Mouse (Mus musculus) forebrain, embryonic 15.5 days (tissue): ENCODE measurements around the gene Chtop. TPM values are rescaled to one million over a fixed set of nuclear protein-coding genes. Genes with fewer than 3 reads are reported as not detected.

Source experiments
- ATAC-seq: fragments of 200-750 bp; cut with Nextera tagmentation; replicated peaks from 2 replicates; pipeline ENCODE4 v1.8.0; 2017; ENCODE audit warnings: mild to moderate bottlenecking, moderate TSS enrichment, moderate library complexity
- H3K27ac ChIP-seq: fragments of 300-500 bp; sonication (generic); replicated peaks from 2 replicates; pipeline ENCODE4 v1.5.1; 2015; ENCODE audit warnings: mild to moderate bottlenecking, inconsistent platforms
- H3K27me3 ChIP-seq: fragments of 300-500 bp; sonication (generic); 2 replicates; pipeline ENCODE4 v1.6.1; 2015; ENCODE audit warnings: inconsistent platforms
- H3K36me3 ChIP-seq: fragments of 300-500 bp; sonication (generic); 2 replicates; pipeline ENCODE4 v1.6.1; 2015; ENCODE audit warnings: mild to moderate bottlenecking, inconsistent platforms
- H3K4me1 ChIP-seq: fragments of 300-500 bp; sonication (generic); 2 replicates; pipeline ENCODE4 v1.6.1; 2015; ENCODE audit warnings: inconsistent platforms
- H3K4me2 ChIP-seq: fragments of 300-500 bp; sonication (generic); replicated peaks from 2 replicates; pipeline ENCODE4 v1.6.1; 2015; ENCODE audit warnings: mild to moderate bottlenecking, inconsistent platforms
- H3K4me3 ChIP-seq: fragments of 300-500 bp; sonication (generic); 2 replicates; pipeline ENCODE4 v1.5.1; 2015; ENCODE audit warnings: mild to moderate bottlenecking, inconsistent platforms
- H3K9ac ChIP-seq: fragments of 300-500 bp; sonication (generic); replicated peaks from 2 replicates; pipeline ENCODE4 v1.6.1; 2015; ENCODE audit warnings: mild to moderate bottlenecking, inconsistent platforms
- H3K9me3 ChIP-seq: fragments of 300-500 bp; sonication (generic); 2 replicates; pipeline ENCODE4 v1.6.1; 2016; ENCODE audit warnings: inconsistent platforms
- WGBS: fragments of 180-500 bp; shearing (Covaris S2); methylation state at CpG from one replicate; pipeline ENCODE4 v1.1.7; 2015; ENCODE audit warnings: mixed read lengths; 5-methylcytosine and 5-hydroxymethylcytosine counted together
- polyA plus RNA-seq: library from polyadenylated mRNA; unstranded; fragments of >200 nt; fragmentation: Nextera tagmentation; extraction: Ambion mirVana; gene quantifications from 2 replicates; pipeline ENCODE4 v1.2.1, GENCODE M21; 2015

Chtop gene
- polyA plus RNA-seq, result 219 and 224 TPM in 2 replicates

DNA sequence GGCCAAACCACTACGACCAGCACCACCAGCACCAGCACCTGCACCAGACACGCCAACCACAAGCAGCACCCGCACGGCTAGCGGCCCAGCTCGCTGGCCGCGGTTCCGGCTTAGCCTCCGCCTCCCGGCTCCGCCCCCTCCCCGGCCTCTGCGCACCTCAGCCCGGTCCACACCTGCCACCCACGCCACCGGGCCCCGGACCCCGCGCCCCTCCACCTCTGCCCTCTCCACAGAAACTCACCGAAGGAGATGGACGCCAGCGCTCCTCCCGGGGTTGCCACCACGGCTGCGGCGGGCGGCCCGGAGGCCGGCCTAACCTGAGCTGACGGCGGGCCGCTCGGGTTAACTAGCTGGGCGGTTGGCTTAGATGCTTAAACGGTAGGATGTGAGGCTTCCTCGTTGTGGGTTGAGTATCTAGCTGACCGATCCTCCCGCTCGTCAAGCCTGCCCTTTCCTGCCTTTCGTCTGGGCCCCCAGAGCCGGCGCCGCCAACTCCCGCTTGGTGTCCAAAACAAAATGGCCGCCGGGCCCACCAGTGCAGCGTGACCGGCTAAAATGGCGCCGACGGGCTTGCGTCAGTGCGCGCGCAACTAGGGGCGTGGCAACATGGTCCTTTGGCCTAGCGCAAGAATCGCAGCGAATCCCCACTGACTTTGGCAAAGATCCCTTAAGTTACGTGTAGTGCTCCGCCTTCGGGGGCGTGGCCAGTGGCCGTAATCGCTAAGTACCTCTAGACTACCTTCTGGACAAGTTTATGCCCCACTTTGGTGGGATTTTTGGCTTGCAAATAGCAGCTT is at the start of gene Chtop:
TSS of gene Chtop (minus strand) at position 549 of the 797 bp plus-strand sequence.
- H3K4me2 ChIP-seq, result peak within 1 kb of the TSS; percentile 70
- no peaks in the 10 kb centered on the region for H3K9me3 ChIP-seq
- H3K4me3 ChIP-seq, result peak within 1 kb of the TSS; percentile 99
- ATAC-seq, result peak; percentile 93
- H3K36me3 ChIP-seq, result peaks cover 32% of the 10 kb centered on the region
- peak within 1 kb of the TSS; percentile 95 for H3K27ac ChIP-seq
- peak within 1 kb of the TSS; percentile 99 for H3K9ac ChIP-seq
- WGBS, result under 1% methylated on average over 65 of the region's 66 CpGs
- H3K4me1 ChIP-seq, result peaks cover 39% of the 10 kb centered on the region
- peaks cover 4% of the 10 kb centered on the region; the same call in 1 of the 2 replicates for H3K27me3 ChIP-seq

DNA sequence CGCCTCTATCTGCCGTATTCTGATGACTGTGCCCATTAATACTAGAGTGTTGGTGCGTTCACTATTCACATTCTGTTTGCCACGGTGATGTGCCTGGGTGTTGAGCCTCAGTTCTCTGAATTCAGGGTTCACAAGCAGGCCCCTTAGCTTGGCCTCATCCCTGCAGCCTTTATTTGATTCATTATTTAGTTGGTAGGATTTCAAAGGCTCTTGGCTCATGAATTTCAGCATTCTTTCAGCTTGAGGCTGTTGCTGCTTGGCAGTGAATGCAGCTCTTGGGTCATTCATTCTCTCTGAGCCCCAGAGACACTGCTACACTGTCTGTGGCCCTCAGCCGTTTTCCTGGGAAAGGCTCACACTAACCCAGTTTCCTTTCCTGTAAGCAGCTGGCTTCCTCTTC is 46.7 kb upstream of the Chtop start:
- H3K4me2 ChIP-seq, result no peak overlapping the region
- no peaks in the 10 kb centered on the region for H3K36me3 ChIP-seq
- 10% methylated on average over 5 of the region's 5 CpGs for WGBS
- H3K4me3 ChIP-seq, result no peak overlapping the region
- H3K27ac ChIP-seq, result no peak overlapping the region
- H3K27me3 ChIP-seq, result no peaks in the 10 kb centered on the region
- no peaks in the 10 kb centered on the region for H3K9me3 ChIP-seq
- peak; percentile 91 for ATAC-seq
- no peak overlapping the region for H3K9ac ChIP-seq
- peaks cover 4% of the 10 kb centered on the region; the same call in 1 of the 2 replicates for H3K4me1 ChIP-seq

DNA sequence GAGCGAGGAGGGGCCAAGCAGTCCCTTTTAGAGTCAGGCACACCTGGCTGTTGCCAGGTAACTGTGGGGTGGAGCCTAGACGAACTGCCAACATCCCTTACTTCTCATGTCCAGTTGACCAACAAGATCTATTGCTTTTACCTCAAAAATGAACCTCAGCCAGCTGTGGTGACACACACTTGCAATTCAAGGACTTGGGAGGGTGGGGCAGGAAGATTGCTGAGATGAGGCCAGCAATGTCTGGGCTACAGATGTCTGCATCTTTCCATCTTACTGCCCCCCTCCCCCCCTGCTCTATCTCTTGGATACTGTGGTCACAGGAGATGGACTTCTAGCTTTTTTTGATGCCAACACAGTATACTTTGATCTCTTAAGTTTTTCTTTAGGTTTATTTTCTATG is 42.9 kb upstream of the Chtop start:
- no peaks in the 10 kb centered on the region for H3K36me3 ChIP-seq
- H3K27ac ChIP-seq, result no peak overlapping the region
- no peak overlapping the region for H3K4me3 ChIP-seq
- no peaks in the 10 kb centered on the region for H3K9me3 ChIP-seq
- no peaks in the 10 kb centered on the region for H3K27me3 ChIP-seq
- H3K4me1 ChIP-seq, result peaks cover 4% of the 10 kb centered on the region; the same call in 1 of the 2 replicates
- WGBS, result 76% methylated on average over 2 of the region's 2 CpGs
- H3K4me2 ChIP-seq, result no peak overlapping the region
- no peak for ATAC-seq
- no peak overlapping the region for H3K9ac ChIP-seq

DNA sequence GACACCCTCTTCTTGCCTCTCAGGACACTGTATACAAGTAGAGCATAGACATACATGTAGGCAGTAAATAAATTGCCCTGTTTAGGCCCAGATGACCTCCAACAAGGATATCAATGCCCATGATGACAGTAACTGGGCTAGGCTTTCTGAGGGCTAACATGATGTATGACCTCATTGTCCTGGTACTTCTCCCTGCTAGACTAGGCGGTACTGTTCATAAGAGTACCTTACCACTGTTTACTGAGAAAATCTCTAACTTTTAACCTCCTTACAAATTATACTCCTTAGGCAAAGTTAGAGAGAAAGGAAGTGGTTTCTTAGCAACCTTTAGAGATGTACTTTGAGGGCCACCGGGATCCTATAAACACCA is 41.1 kb upstream of the Chtop start:
- Histone ChIP-seq H3K9ac (no peak overlapping the region), H3K36me3 (no peaks in the 10 kb centered on the region), H3K4me2 (no peak overlapping the region), H3K4me3 (no peak overlapping the region), H3K9me3 (no peaks in the 10 kb centered on the region), H3K27me3 (no peaks in the 10 kb centered on the region), H3K4me1 (no peaks in the 10 kb centered on the region), H3K27ac (no peak overlapping the region)
- WGBS, result 91% methylated on average over 2 of the region's 2 CpGs
- no peak for ATAC-seq

DNA sequence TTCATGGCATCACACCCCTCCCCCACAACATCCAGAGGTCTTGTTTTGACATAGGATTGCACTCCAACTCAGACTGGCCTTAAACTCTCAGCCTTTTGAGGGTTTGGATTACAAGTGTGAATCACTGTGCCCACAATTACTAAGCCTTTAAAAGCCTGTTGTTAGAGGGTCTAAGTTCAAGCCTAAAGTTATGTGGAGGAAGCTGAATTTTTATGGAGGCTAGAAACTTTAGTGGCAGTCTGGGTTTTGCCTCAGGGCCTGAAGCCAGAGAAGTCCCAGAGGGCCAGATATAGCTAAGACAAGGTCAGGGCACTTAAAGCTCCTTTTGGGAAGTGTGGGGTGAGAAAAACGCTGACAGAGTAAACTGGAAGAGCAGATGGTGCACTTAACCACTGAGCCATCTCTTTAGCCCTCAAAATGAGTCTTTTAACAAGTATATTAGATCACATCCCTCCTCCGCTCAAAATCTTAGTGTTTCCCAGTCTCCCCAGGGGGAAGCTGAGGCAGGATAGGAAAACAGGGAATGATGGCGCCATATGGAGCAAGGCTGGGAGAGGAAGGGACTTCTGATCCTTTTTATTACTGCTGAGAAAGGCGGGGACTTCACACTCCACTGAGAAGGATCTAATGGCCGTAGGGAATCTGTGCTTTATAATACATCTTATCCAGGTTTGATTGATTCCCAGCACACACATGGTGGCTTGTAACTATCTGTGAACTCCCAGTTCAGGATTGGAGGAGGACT is 40.5 kb upstream of the Chtop start:
- 77% methylated on average over 5 of the region's 5 CpGs for WGBS
- no peak for ATAC-seq
- Histone ChIP-seq H3K4me1 (no peaks in the 10 kb centered on the region), H3K27me3 (no peaks in the 10 kb centered on the region), H3K9me3 (no peaks in the 10 kb centered on the region), H3K36me3 (no peaks in the 10 kb centered on the region), H3K4me3 (no peak overlapping the region), H3K9ac (no peak overlapping the region), H3K27ac (no peak overlapping the region), H3K4me2 (no peak overlapping the region)

GRCm38 (mm10) chr3:90540904-90541303 is 31.6 kb upstream of the Chtop start:
- Histone ChIP-seq H3K9ac (no peak overlapping the region), H3K9me3 (no peaks in the 10 kb centered on the region), H3K4me2 (no peak overlapping the region), H3K4me1 (peaks cover 7% of the 10 kb centered on the region), H3K27me3 (no peaks in the 10 kb centered on the region), H3K27ac (0 out of 2 replicates have a peak overlapping the region, but pooled peaks have one; percentile 16), H3K36me3 (no peaks in the 10 kb centered on the region), H3K4me3 (no peak overlapping the region)
- WGBS, result 19% methylated on average over 4 of the region's 4 CpGs
- peak; percentile 78 for ATAC-seq

- H3K9me3 ChIP-seq, result no peaks in the 10 kb centered on the region
- no peak overlapping the region for H3K27ac ChIP-seq
- peaks cover 7% of the 10 kb centered on the region for H3K4me1 ChIP-seq
- no peak overlapping the region for H3K9ac ChIP-seq
- ATAC-seq, result no peak
- H3K27me3 ChIP-seq, result no peaks in the 10 kb centered on the region
- no peak overlapping the region for H3K4me3 ChIP-seq
- no peaks in the 10 kb centered on the region for H3K36me3 ChIP-seq
- WGBS, result 85% methylated on average over 5 of the region's 5 CpGs
- no peak overlapping the region for H3K4me2 ChIP-seq
These were observed 28.6 kb upstream of the Chtop start for GRCm38 (mm10) chr3:90537905-90538296.

DNA sequence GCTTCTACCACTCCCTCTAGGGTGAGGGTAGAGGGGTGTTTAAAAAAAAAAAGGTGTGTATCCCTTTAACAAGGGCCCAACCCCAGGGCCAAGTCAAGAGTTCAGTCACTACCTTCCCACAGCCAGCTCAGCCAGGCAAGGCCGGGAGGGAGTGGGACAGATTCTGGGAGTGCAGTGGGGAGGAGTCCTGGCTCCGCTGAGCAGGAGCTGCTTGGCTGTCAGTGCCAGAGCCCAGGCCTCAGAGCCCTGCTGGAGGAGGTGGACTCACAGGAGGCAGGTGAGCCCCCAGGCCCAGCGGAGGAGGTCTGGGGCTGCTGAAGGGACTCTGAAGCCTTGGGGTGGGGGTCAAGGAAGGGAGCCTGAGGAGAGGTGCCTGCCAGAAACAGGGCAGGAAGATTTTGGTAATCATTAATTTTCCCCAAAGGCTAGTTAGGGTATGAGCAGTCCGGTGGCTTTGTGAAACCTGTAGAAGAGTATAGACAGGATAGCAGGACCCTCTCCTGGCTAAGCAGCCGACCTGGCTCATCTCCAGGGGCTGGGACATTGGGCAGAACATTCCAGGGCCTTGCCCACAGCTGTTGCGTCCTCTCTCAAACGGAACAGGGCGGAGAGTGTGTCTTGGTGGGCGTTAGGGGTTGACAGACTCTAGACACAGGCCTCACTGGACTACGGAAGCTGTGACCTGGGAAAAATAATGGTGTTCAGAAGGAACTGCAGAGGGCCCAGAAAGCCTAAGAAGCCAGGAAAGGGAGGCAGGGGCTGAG is 28.0 kb upstream of the Chtop start, which contains the start of gene S100a16:
TSS of gene S100a16 (plus strand) at position 114 of the 764 bp plus-strand sequence.
- Histone ChIP-seq H3K27ac (no peak within 1 kb of the TSS), H3K9ac (no peak within 1 kb of the TSS), H3K36me3 (no peaks in the 10 kb centered on the region), H3K9me3 (no peaks in the 10 kb centered on the region), H3K27me3 (no peaks in the 10 kb centered on the region), H3K4me1 (peaks cover 7% of the 10 kb centered on the region), H3K4me3 (no peak within 1 kb of the TSS), H3K4me2 (no peak within 1 kb of the TSS)
- no peak for ATAC-seq
- WGBS, result 51% methylated on average over 10 of the region's 10 CpGs

- H3K4me1 ChIP-seq, result no peaks in the 10 kb centered on the region
- no peak overlapping the region for H3K4me2 ChIP-seq
- ATAC-seq, result no peak
- H3K27ac ChIP-seq, result no peak overlapping the region
- H3K4me3 ChIP-seq, result no peak overlapping the region
- no peaks in the 10 kb centered on the region for H3K36me3 ChIP-seq
- no peak overlapping the region for H3K9ac ChIP-seq
- H3K9me3 ChIP-seq, result no peaks in the 10 kb centered on the region
- no peaks in the 10 kb centered on the region for H3K27me3 ChIP-seq
- 56% methylated on average over 1 of the region's 1 CpGs for WGBS
These were observed 26.1 kb upstream of the Chtop start for GRCm38 (mm10) chr3:90535446-90535845.

- Histone ChIP-seq H3K4me2 (no peak overlapping the region), H3K4me1 (no peaks in the 10 kb centered on the region), H3K27ac (no peak overlapping the region), H3K4me3 (no peak overlapping the region), H3K27me3 (no peaks in the 10 kb centered on the region), H3K9me3 (no peaks in the 10 kb centered on the region), H3K9ac (no peak overlapping the region), H3K36me3 (no peaks in the 10 kb centered on the region)
- no peak for ATAC-seq
- WGBS, result 79% methylated on average over 5 of the region's 5 CpGs
These were observed 22.4 kb upstream of the Chtop start for GRCm38 (mm10) chr3:90531713-90532112.

- Histone ChIP-seq H3K27me3 (no peaks in the 10 kb centered on the region), H3K4me2 (no peak overlapping the region), H3K9me3 (no peaks in the 10 kb centered on the region), H3K4me3 (no peak overlapping the region), H3K27ac (no peak overlapping the region), H3K4me1 (no peaks in the 10 kb centered on the region), H3K36me3 (no peaks in the 10 kb centered on the region), H3K9ac (no peak overlapping the region)
- WGBS, result 83% methylated on average over 7 of the region's 7 CpGs
- no peak for ATAC-seq
These were observed 18.1 kb upstream of the Chtop start for GRCm38 (mm10) chr3:90527291-90527873.
